Mouse (Mus musculus): Measurements from ENCODE around the gene Ccdc34. TPM values are rescaled to one million over a fixed set of nuclear protein-coding genes. Genes with fewer than 3 reads are reported as not detected.

Gene Ccdc34
- total RNA-seq, 2 experiments from 2014 or later: 49.1 to 76.9 TPM

DNA sequence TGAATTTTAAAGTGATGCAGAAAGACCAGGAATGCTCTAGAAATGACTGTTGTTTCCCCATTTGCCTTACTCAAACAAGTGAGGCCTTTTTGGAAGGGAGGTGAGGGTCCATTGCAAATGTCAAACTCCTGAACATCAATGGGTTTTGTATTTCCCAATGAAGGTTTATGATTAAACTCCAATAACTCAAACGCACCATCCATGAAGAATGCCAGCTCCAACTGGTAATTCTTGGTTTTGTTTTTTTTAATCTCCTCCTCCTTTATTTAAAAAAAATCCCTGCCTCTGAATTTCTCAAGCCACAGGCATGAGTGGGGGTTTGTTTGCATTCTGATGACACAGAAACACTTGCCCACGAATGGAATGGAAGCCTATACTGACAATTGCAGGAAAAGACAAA is 178.9 kb downstream of the Ccdc34 start:
- no peak for ATAC-seq (replicated peaks; ENCODE audit: low FRiP score, low TSS enrichment, poor library complexity, severe bottlenecking)

DNA sequence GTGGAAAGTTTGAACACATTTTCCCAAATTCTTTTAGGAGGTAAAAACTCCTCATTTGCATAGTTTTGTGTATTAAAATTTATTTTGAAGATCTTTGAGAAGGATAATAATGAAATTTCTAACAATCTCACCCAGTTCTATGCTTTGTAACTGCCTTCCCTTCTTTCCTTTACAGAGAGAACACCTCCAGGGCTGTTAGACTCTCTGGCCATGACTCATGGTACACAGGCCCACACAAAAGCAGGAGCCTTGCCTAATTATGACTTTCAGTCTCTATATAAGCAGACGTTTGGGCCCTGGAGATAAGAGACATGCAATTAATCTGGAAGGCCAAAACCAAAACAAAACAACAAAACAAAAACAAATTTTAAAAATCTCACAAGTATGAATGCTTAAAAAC is 182.0 kb downstream of the Ccdc34 start:
- no peak for ATAC-seq (replicated peaks; ENCODE audit: low FRiP score, low TSS enrichment, poor library complexity, severe bottlenecking)

GRCm38 (mm10) chr2:110201770-110202169 is 184.2 kb downstream of the Ccdc34 start:
- ATAC-seq (replicated peaks; ENCODE audit: low FRiP score, low TSS enrichment, poor library complexity, severe bottlenecking): no peak

DNA sequence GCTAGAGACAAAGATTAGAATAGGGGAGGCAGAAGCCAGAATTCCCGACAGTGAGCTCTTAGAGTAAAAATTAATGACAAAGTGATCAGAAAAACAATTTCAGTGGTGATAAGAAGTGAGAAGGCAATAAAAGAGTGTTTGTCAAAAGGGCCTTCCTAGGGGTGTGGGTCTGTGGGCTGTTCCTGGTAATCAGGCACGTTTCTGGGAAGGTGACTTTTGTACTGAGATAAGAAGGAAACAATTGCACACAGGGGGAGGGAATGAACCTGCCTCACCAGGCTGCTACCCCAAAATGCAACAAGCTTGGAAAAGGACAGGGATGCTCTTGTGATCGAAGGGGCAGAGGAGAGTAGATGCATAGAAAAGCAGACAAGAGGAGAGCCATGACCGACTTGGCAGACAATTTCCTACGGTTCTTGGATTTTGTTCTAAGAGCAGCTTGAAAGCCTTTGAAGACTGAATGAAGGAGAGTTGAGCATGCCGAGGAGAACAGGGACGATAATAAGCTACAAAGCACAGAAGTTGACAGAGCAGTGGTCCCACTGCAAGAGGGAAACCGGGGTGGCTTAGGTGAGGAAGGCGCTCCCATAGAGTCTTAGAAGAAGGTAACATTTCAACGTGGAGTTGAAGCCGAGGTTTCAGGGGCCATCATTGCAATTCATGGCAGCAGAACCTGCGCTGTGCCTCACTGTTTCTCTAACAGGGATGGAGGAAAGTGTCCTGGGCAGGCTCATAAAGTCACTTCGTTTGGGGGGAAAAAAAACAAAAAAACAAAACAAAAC is 185.3 kb downstream of the Ccdc34 start:
- no peak for ATAC-seq (replicated peaks; ENCODE audit: low FRiP score, low TSS enrichment, poor library complexity, severe bottlenecking)

- ATAC-seq (replicated peaks; ENCODE audit: low FRiP score, low TSS enrichment, poor library complexity, severe bottlenecking): no peak
These were observed 186.6 kb downstream of the Ccdc34 start for GRCm38 (mm10) chr2:110204169-110204568.

DNA sequence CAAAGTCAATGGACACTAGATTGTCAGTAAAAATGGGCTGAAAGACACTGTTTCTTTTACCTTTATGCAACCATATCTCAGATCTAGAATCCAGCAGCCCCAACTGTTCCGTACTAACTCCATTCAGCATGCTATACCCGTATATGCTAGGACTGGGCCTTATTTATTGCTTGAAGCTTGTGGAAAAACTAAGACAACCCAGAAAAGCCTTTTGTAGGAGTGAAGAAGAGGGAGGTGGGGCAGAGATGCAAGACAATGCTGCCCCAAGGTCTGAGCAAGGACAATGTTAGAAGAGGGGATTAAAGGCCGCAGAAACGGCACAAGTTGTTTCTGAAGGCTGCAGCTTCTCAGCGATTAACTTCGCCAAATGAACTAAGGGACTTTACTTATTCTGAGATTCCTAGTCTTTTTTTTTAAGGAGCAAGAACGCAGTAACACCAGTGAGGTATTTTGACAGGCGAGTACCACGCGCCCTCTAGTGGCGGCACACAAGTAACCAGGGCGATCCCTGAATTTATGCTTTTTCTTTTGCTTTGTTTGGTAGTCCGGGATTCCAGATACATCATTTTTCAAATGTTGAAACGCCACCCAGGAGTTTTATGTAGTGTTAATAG is 187.2 kb downstream of the Ccdc34 start:
- ATAC-seq (replicated peaks; ENCODE audit: low FRiP score, low TSS enrichment, poor library complexity, severe bottlenecking): 0 out of 2 replicates have a peak, but pooled peaks have one; percentile 63

DNA sequence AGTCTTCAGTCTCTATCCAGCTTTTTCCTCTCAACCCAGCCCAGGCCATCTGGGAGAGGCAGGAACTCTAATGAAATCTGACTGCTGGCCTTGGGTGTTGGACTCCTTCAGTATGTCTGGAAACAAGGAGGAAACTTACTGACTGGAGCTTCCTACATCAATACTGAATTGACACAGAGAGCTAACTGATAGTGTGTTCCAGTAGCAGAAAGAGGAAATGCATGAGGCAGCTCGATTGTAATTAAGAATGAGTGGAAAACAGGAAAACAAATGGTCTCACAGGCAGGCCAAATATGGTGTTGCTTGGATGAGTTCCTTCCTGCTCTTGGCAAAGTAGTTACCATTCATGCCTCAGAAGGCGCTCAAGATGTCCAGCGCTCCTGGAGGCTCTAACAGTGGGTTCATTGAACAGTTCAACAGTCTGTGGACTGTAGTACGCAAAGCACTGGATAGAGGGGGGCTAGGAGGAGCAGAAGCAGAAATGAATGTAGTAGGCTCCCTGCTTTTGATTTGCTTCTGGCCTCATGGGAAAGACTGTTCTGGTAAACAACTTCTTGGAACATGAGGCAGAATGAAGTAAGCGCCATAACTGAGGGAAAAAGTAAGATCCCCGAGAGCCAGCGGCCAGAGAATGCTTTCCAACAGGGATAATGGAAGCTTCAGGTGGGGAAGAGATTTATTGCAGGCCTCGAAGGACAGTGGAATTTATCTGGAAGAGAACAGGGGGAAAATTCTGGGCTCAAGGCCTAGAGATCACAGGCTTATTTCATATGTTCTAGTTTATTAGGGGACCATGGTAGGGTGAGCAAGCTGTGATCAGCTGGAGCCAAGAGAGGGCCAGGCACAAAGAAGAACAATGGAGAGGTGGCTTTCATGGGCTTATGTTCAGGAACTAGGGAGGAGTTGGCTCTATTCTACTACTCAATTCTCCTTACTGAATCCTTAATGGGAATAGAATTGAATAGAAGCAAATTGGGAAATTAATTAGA is 193.2 kb downstream of the Ccdc34 start:
- ATAC-seq (replicated peaks; ENCODE audit: low FRiP score, low TSS enrichment, poor library complexity, severe bottlenecking): no peak

DNA sequence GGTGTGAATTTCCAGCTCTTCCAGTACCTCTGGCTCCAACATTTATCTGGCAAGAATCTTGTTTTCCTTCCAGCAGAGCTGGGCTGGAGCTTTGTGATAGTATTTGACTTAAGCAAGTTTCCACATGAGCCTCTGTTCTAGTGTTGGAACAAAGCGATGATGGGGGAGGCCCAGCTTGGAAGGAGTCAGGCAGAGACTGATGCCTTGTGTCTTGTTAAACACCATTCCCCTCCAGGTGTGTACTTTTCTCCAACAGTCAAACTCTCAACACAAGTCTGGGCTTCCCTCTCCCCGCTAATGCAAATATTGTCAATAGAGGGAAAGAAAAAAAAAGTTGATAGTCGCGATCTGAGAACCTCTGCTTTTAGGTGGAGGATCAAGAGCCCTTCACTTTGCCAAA is 196.7 kb downstream of the Ccdc34 start:
- ATAC-seq (replicated peaks; ENCODE audit: low FRiP score, low TSS enrichment, poor library complexity, severe bottlenecking): no peak

GRCm38 (mm10) chr2:110214991-110215684 is 197.5 kb downstream of the Ccdc34 start:
- ATAC-seq (replicated peaks; ENCODE audit: low FRiP score, low TSS enrichment, poor library complexity, severe bottlenecking): no peak

- no peak for ATAC-seq (replicated peaks; ENCODE audit: low FRiP score, low TSS enrichment, poor library complexity, severe bottlenecking)
These were observed 198.1 kb downstream of the Ccdc34 start for GRCm38 (mm10) chr2:110215685-110216058.

DNA sequence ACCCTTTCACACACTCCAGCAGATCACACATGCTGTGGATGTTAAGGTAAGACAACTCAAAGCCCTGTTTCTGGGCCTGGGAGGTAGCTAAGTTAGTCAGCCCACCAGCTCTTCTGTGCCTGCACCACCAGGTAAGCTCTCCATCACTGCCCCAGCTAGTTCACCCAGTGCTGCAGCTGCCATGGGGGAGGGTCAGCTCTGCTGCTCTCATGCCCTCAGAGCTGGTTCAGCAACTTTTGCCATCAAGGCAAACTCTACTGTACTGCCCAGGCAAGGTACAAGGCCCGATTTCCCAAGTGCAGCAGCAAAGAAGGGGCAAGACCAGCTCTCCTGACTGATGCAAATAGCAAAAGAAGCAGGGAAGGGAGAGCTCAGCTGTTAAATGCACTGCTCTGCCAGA is 202.9 kb downstream of the Ccdc34 start:
- ATAC-seq (replicated peaks; ENCODE audit: low FRiP score, low TSS enrichment, poor library complexity, severe bottlenecking): no peak

GRCm38 (mm10) chr2:110222793-110223192 is 205.2 kb downstream of the Ccdc34 start:
- no peak for ATAC-seq (replicated peaks; ENCODE audit: low FRiP score, low TSS enrichment, poor library complexity, severe bottlenecking)

Other genes with a start within 250 kb of the Ccdc34 start
- gene Lin7c, start 127.0 kb upstream of the Ccdc34 start, total RNA-seq (2014; fragmentation: Nextera tagmentation): 31.5 and 32.5 TPM in 2 replicates
- gene Lin7c, start 127.0 kb upstream of the Ccdc34 start, total RNA-seq (2017): 78.9 and 133 TPM in 2 replicates
- 0.67 and 1.4 TPM in 2 replicates for gene Lgr4, start 100.2 kb upstream of the Ccdc34 start, total RNA-seq (2014; fragmentation: Nextera tagmentation)
- gene Lgr4, start 100.2 kb upstream of the Ccdc34 start, total RNA-seq (2017): 1.3 and 1.6 TPM in 2 replicates